Mouse (Mus musculus) bone marrow macrophage, adult 2 months (primary cell): ENCODE measurements around the gene Srarp.

ENCODE experiments used
- CTCF ChIP-seq: IDR thresholded peaks from 2 replicates; pipeline ENCODE4 v1.5.1; 2012; ENCODE audit warnings: low read depth, mild to moderate bottlenecking, low read length, moderate library complexity
- POLR2A ChIP-seq: IDR thresholded peaks from 2 replicates; pipeline ENCODE4 v1.6.1; 2012; ENCODE audit warnings: mild to moderate bottlenecking, low read depth, low read length, borderline replicate concordance

DNA sequence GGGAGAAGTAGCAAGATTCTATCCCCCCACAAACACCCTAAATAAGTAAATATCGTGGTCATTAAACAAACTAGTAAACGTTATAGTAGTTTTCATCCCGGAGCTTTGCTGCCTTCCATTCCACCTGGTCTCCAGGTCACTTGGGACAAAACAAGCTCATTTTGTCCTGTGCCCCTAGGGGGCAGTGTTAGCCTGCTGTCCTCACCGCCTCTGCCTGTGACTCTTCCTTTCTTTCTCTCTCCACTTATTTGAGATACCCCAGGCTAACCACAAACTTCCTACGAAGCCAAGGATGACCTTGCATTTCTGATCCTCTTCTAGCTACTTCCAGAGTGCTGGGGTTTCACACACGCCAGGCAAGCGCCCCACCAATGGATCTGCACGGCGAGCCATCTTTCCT lies 4.9 kb downstream of the Srarp start:
- TF ChIP-seq CTCF (peak; percentile 90), POLR2A (no peak)
